Mouse (Mus musculus): ENCODE data around the gene Rrbp1.
A peak's percentile ranks its signal among the peaks of the same experiment; 100 is the strongest.

Gene Rrbp1

DNA sequence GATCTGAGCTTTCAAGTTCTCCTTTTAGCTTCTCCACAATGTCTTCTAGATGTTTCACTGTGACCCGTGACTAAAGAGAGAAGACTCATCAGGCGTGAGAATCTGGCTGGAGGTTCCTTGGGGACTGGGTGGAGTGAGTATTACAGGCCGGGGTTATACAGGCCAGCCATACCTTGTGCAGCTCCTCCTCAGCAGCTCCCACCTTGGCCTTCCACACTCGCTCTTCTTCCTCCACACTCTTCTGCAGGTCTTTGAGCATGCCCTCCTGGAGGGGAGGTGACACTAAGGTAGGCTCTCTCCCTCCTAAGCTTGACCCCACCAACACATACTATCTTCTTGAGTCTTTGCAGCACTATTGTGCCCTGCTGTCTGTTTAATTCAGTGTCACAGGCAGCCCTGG is 57.1 kb downstream of the Rrbp1 start:
- no peak for DNase-seq

DNA sequence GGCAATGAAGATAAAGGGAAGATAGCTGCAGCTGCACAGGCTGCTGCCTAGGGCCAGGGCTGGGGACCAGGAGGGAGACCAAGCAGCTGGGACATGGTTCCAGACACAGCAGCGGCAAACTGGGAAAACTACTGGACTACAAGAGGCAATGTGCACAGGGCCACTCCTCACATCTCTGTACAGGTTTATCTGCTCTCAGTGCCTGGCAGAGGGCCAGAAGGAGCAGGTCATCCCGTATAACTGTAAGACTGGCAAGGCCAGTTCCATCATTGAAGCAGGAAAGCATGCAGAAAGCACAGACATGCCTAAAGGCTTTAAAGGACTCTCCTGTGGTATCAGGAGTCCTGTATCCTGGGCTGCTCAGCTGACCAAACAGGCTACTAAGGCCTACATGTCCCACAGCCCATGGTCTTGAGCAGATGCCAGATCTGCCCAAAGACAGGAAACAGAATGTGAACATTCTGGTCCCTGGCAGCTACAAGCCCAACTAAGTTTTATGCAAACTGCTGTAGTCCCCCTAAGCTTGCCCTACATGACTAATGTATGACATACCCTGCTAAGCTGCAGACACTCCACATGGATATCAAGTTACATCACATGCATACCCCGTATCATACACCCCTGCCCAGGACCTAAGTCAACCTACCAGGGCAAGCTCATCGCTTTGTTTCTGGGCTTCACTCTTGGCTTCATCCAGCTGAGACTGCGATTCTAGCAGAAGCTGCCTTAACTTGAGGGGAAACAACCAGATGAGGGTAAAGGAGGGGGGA is 59.3 kb downstream of the Rrbp1 start:
- no peak for DNase-seq

DNA sequence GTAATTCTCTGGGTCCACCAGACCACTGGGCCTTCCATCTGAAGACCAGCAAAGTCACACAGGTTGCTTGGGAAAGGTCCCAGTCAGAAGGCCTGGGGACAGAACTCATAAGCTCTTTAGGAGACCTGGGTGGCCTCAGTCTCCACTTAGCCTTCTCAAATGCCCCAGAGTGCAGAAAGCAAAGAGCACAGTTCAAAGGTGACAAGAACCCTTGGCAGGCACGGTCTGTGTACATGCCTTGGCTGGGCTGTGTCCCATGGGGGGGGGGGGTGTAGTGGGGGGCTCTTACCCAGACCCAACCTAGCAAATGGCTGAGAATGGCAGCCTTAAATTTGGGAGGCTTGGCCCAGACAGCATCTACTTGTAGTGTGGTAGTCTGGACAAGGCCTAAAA is 60.0 kb downstream of the Rrbp1 start:
- no peak for DNase-seq

DNA sequence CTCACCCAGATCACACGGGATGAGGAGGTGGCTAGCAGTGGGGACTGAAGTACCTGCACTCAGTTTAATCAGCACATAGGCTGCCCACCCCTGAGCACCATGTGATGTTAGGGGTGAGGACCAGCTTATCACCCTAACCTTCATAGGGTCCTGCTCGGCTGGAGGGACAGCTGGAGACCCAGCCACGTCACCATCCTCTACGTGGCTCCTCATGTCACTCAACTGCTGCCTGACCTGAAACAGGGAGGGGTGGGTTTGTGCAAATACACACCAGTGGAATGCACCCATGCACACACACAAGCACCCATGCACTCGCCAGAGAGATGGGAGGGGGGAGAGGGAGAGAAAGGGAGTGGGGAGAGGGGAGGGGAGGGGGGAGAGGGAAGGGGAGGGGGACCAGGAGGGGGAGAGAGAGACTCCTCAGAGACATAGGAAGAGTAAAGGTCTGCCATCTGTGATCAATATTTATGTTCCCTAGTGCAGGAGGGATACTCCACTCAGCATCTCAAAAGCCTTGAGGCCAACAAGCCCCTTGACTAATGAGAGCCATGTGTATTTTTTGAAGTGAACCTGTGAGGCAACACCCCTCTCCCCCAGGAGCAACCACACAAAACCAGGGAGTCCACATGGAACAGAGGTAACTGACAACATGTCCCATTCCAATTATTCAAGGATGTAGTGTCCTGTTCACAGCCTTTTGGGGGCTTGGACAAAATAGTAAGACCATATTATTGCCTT is 60.6 kb downstream of the Rrbp1 start:
- DNase-seq, result no peak

DNA sequence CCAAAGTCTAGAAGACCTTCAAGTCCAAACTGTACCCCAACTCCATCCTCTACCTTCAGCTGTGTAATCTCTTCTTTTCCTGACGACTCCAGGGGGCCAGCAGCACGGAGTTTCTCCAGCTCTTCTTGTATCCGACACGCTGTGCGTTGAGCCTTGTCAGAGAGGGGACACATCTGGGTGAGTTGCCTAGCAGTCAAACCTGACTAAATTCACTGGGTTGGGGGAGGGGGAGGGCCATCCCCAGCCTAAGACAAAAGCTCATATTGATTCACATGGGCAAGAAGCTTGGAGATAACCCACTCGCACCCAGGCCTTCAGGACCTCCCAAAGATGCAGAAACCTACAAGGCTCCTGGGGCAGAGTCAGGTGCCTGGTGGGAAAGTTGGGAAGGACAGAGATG is 61.8 kb downstream of the Rrbp1 start:
- no peak for DNase-seq

DNA sequence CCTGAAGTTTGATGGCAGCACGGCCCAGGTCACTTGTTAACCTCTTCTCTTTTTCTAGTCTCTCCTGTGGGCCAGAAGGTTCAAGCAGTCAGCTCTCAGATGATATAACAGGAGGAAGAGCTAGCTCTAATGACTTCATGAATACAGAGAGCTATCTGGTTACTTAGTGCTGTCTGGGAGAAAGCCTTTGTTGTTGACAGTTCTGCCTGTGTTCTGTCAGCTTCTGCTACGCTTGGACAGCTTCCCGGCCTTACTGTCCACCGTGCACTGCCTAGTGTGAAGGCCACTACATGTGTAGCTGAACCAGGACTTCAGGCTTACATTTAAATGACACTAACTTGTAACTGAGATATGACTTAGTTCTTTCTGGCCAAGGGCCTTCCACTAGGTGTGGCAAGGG is 62.6 kb downstream of the Rrbp1 start:
- no peak for DNase-seq

DNA sequence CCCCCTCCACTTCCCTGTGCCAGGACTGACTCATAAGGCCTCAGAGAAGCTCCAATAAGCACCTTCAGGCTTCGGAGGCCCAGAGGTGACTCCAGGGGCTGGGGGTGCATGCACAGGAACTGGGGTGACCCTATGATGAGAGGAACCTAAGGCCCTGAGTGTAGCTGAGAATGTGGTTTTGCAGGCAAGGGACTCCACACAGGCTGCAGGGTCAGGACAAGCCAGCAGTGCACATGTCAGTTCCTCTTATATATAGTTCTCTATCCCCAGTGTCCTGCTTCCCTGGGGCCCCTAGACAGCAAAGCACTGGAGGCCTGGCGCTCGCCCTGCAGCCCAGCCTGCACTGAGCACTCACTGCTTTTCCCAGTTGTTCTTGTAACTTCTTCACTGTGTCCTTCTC is 63.1 kb downstream of the Rrbp1 start:
- no peak for DNase-seq

DNA sequence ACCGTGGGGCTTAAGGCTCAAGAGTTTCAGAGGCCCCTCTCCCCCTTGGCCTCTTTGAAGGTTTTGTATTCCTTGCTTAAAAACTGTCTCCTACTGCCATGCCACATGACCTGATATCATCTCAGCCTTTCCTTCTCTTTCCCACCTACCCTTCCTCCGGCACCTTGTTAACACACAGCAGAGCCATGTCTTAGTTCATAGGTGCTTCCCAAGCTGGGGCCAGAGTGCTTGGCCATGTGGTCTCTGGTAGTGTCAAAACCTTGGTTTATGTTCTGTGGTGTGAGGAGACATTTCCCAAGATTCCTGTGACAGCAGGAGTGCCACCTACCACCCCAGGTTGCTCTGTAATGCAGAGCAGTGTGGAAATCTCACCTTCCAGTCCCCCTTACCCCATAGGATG is 64.7 kb downstream of the Rrbp1 start:
- DNase-seq, result no peak

DNA sequence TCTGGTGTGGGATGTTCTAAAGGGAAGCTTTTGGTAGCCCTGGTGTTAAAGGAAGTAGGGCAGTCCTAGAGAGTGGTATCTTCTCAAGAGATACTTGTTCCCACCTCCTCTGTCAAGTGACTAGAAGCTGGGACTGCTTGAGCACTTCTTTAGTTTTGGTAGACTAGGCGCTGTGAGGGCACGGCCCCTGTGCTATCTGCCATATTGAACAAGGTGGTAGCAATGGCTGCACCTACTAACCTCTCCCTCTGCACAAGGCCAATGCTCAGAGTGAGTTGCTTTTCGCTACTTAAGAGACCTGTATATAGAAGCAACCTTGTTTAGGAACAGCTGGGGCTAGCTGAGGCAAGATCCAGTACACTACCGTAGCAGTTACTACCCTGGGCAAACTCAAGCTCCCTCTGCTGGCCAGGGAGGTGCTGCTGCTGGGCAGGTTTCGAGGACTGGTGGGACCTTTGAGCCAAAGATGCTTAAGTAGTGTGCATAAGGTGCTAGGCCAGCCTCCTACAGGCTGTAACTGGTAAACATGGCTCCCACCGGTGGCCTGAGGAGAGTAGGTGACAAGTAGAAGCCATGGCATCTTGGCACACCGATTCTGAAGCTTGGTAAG is 65.5 kb downstream of the Rrbp1 start:
- peak; percentile 51 to 60 for DNase-seq

DNA sequence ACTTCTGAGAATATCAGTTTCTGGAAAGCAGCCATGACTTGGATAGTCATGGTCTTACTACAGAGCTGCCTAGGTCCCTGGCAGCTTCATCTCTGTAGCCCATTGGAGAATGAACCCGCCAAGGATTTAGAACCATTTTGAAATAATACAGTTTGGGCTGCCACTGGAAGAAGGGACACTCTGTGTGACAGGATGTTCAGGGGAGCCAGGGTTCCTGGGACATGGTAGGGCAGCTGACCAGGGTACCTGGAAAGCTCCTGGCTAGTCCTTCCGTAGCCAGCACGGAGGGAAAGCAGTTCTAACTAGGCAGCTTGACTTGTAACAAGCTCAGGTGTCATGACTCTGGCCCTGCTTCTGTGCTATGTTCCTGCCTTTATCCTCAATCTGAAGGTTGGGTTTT is 66.3 kb downstream of the Rrbp1 start:
- no peak for DNase-seq

DNA sequence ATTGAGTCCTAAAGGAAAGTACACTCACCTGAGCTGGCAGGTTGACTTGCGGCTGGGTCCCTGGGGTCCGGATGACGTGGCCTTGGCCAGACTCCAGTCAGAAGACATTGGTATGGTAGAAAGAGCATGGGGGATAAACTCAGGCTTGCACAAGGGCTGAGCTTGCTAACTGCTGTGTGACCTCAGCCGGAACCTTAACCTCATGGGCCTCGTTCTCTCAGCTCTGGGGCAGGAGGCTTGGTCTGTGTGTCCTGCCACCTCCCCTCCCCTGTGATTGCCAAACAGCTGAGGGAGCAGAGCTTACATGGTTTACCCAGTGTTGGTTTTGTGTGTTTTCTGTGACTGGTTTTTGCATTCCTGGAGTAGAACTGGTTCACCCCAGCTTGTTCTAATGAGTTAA is 70.7 kb downstream of the Rrbp1 start:
- DNase-seq, result no peak

DNA sequence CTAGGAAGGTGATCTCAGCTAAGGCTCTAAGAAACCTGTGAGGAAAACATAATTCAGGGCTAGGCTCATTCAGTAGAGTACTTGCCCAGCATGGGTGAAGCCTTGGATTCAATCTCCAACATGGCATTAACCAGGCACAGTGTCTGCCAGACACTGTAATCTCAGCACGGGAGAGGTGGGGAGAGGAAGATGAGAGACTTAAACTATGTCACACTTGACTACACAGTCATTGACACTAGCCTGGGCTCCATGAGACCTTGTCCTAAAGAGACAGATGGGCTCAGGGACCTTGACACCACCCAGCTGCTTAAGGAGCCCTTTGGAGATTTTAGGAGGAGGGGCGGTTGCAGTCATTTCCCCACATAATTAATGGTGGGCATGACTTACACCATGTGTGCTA is 73.2 kb downstream of the Rrbp1 start:
- no peak for DNase-seq

DNA sequence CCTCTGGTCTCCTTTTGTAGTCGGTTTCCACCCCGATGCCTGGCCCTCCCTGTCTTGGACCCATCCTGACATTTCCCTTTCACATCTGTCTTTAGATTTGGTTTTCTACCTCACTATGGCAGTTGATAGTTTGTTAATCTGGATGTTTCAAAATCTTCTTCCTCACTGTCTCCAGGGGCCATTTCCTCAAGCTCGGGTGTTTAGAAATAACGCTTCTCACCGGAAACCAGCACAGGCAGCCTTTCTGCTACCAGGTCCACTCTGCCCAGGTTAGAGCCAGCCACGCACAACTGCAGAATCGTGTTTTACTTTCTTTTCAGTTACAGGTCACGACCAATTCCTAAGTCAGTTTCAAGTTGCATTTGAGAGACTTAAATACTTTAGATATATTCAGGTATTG is 76.6 kb downstream of the Rrbp1 start:
- no peak for DNase-seq

DNA sequence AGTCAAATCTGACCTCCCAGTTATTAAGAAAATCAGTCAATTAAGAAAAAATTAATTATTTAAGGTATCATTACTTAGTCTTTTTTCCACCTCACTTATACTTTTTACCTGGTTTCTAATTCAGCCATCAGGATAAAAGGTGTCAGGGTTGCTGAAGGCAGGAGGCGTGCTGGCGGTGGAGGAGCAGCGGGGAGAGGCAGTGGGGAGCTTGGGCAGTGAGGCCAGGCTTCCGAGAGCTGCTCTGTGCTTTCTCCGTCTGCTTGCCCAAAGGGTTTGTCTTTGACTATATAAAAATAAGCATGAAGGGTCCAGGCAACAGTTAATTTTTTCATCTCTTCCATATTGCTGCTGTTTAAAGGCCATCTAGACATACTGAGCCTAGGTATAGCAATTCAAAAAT is 77.5 kb downstream of the Rrbp1 start:
- DNase-seq, result no peak

DNA sequence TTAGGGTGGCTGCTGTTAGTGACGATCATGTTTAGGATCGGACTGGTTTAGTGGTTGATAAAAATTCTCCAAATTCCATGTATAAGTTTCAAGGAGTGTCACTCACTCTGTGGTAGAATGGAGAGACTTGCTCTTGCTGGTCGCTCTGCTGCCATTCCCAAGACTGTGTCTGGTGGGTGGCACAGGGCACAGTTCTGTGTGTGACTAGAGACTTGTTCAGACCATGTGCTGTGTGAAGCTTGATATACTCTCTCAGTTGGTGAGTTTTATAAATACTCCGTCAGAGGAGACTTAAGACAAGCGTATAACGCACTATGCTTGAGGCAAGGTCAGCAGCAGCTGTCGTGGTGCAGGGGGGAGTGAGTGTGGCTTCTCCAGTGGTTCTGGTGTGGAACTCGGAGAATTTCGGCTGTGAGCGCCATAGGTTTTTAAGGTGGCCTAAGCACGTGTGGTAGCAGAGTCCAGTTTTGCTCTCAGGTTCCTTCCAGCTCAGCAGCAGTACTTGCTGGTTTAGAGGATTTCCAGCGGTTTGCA is 78.7 kb downstream of the Rrbp1 start:
- no peak for DNase-seq

DNA sequence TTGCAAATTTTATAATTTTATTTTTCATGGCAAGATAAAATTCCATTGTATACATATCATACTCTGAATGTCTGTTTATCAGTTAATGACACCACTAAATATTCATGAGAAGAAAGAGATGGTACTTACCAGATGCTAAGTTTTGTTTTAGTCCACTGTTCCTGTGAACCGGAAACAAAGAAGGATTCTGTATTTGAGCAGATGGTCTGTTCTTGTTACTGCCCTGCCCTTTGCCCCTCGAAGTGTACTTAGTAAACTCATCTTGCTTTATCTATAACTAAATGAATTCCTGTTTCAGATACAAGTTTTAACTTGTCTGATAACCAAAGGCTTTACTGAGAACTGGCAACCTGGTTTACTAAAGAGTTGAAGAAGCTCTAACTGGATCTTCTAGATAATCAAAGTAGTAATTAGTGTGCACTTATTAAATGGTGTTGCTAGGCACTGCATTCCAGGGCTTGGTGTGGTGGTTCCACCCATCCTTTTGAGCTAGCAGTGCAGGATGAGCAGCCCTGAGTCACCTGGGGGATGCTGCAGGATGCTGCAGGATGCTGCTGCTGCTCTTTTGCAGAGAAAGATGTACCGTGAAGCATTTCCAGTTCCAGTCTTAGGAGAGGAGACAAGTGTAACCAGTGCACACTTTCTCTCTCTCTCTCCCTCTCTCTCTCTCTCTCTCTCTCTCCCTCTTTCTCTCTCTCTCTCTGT is 81.3 kb downstream of the Rrbp1 start:
- DNase-seq, result no peak

DNA sequence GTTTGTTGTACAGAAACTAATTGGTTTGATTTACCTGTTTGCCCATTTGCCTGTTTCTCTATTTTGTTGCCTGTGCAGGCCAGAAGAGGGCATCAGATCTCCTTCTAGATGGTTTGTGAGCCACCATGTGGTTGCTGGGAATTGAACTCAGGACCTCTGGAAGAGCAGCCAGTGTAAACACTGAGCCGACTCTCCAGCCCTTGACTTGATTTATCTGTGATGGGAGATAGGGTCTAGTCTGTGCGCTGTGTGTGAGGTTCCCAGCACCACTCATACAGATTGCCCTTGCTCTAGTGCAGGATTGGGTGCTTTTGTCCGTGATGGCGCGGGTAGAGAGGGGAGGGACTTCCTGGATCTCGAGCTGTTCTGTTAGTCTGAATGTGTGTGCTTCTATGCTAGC is 85.2 kb downstream of the Rrbp1 start:
- DNase-seq, result no peak

DNA sequence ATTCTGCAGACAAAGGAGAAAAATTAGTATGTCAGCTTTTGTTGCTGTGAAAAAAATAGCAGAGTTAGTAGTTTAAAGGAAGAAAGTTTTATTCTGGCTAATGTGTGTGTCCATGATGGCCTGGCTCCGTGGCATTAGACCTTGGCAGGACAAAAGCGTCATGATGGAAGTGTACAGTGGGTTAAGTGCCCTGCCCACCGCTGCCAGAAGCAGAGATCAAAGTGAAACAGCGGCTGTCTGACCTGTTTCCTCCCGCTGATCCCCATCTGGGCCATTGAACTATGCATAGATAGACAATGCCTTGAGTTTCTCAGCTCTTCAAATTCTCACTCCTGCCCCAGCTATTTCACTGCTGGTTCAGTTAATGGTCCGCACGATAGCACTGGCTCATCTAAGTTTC is 87.0 kb downstream of the Rrbp1 start:
- DNase-seq, result no peak

DNA sequence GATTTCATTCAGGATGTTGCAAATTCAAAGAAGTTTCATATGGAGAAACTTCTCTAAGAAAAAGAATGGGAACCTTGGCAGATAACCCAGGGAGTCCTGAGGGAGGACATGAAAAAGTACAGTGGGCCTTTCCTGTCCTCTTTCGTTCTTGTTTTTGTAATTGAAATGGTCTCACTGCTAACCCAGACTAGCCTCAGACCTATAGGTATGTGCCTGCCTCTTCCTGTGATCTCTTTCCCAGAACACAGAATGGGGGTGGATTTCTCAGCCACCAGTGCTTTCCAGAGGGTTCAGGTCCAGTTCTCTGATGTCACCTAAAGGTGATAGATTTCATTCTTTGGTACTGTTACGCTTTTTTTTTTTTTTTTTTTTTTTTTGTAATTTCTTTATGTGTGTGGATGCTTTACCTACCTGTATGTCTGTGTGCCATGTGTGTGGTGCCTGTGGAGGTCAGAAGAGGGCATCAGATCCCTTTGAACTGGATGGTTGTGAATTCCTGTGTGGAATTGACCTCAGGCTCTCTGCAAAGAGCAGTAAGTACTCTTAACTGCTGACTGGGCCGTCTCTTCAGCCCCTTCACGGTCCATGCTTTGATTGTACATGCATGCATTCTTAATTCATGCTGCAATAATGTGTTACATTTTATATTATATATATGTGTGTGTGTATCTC is 92.1 kb downstream of the Rrbp1 start:
- no peak for DNase-seq

DNA sequence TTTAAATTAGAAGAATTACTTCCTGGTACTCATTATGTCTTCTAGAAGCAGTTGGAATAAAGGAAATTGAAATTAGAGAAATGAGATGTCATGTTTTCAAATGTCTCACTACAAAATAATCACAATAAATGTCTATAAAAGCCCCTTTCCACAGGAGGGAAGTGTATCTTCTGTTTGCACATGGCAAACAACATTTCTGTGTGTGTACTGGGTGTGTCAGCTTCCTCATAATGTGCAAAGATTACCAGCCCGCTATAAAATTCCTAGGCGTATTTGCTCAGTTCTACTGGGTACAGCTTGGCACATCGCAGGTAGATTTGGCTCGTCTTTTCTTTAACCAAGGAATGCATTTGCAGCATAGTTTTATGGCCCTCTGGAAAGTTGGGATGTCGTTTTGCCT is 93.4 kb downstream of the Rrbp1 start:
- no peak for DNase-seq

DNA sequence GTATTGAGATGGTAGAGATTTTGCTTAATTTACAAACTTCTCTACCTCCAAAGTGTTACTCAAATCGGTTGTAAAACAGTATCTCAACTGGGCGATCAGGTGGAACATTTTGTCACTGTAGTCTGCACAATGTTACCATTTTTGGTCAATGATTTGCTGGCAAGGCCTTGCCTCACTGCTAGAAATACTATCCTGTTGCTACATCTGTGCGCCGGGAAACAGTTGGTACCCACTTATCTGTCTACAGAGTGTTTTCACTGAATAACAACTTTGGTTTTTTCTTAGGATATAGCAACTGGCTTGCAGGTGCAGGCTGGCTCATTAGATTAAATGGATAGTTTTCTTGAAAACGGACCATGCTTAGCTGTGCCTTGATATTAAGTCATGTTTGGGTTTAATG is 94.8 kb downstream of the Rrbp1 start:
- peak in 1 of 2 experiments; percentile 29 for DNase-seq

DNA sequence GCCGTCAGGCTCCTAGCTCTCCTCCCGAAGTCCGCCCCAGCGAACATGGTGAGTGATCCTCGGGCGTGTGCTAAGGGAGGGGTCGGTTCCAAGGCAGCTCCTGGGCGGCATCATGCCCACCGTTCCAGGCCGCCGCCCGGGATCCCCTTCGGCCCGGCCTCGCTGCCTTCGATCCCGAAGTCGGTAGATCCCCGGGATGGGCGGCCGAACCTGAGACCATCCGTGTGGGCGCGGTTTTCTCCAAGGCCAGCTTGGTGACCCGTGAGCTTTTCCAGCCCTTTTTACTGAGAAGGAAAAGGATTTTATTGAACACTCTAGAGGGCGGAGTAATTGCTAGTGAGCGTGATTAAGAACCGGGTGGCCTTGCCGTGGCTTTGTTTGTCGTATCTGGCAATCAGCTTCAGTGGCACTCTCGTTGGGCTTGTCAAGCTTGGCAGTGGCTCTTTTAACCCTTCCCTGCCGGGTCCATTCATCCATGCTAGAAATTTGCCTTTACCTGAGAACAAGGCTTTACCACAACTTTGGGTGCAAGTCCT is 95.4 kb downstream of the Rrbp1 start:
- DNase-seq, result peak in 1 of 2 experiments; percentile 62

All from lung, postnatal 4 days (tissue).